Mouse (Mus musculus) layer of hippocampus, adult 18-20 months (tissue): ENCODE measurements at regions not wholly inside any gene's neighbourhood (a gene's known extent, or its start where the extent isn't known, plus 50 kb on each side); places are given as distances from the start of the nearest gene placed in this dataset.

Experiments
- DNase-seq, 2 experiments: peaks; one replicate each; pipeline ENCODE4 v3.0.0; 2022; ENCODE audit warnings: low spot score in 2 of 2

DNA sequence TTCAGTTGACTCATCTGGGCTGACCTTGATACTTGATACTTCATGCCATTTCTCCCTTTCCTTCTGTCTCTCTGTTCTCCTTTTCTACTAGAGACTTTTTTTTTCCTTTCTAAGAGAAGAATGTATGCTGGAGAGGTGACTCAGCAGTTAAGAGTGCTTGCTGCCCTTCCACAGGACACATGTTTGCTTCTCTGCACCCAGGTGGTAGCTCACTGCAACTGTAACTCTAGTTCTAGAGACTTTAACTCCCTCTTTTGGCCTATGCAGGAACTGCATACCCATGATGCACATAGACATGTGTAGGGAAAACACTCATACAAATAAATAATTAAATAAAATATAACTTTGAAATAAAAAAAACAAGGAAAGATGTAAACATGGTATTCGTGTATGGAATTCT lies 221.5 kb upstream of the Nr2f2 start:
- no peak for DNase-seq

DNA sequence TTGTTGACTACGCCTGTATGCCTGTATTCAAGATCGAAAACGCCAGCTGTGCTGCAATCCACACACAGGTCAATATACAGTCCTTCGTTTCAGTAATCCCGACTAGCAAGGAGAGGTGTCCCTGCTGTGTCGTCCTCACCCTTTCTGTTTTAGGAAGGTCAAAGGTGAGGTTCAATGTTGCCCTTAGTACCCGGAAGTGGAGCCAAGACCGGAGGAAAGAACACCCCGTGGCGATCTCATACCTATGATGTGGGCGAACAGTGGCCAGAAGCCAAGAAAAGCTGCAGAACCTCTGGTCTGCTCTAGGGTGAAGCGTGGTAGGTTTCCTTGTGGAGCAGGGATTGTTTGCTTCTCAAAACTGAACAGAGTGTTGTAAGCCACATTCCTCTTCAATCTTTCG lies 217.9 kb upstream of the Nr2f2 start:
- no peak for DNase-seq

DNA sequence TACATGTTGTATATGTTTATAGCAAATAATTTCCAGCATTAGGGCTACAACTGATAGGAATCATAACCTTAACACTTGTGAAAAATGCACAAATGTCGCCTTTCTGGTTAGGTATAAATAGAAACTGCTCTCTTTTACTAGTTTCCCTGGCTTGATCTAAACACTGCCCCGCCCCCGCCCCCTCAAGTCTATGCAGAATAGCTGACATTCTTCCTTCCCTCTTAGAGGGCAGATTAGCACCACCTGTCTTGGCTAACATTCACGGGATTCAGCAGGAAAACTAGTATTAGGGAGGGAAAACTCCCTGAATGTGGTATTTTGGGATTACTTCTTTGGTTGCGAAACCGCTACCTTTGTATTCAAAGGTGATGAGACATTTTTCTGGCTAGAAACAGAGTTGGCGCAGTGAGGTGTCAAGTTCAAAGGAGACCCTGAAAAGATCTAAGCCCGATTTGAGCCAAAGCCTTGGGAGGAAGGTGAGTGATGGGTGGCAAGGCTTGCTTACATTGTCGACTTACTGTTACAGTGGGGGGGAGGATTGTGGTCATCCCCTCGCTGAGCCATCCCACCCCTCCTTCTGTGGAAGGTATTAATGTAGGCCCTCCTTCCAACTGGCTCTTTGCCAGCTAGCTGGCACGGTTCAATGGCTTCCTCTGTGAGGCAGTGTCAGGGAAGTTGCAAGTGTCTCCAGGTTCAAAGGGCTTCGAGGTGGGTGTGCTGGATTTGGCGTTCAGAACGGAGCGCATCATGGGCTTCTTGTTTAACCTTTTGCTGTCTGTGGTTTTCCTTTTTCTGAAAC lies 209.8 kb upstream of the Nr2f2 start:
- no peak for DNase-seq

DNA sequence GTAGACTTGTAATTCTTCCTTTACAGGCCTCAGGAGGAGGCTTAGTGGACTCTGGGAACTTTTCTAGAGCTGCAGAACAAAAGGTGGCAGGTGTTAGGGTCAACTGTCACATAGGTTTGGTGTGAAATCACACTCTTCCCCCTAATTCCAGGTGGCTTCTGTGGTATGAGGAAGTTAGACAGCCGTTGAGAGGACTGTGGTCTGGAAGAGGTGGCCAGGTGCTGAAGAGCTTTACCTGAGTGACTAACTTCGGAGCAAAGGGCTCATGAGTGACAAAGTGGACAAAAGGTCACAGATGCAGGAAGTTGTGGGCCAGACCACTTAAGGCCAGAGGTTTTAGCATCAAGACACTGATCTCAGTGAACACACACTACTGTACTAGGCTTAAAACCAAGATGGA lies 209.1 kb upstream of the Nr2f2 start:
- DNase-seq: no peak

DNA sequence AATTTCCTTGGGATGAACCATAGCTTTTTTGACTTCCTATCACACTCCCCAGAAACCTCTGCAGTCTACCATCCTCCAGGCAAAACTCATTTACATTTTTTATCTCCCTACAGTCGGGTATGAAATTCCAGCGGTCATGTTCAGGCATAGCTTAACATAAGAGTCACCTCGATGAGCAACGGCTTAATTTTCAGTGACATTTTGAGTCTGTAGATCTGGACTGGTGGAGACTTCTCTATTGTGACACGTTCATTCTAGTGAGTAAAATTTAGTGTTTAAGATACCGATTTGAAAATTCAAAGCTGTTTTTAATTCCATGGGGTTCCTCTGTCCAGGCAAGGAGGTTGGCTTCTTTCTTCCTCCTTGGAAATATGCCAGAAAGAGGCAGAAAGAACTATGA lies 207.7 kb upstream of the Nr2f2 start:
- DNase-seq: no peak

DNA sequence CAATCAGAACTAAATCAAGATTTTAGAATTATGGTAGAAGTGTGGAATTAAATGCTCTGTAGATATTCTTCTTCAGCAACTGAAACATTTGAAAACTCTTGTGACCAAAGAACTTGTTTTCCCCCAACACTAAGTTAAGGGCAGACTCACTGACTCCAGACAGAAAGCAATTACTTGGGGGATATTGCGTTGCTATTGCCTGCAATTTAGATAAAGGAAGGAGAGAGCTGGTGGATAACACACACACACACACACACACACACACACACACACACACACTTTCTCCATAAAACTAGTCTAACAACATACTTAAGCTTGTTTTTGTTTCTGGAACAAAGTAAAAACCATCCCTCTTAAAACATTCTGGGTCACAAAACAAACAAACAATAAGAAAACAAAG lies 198.5 kb upstream of the Nr2f2 start:
- DNase-seq: no peak

DNA sequence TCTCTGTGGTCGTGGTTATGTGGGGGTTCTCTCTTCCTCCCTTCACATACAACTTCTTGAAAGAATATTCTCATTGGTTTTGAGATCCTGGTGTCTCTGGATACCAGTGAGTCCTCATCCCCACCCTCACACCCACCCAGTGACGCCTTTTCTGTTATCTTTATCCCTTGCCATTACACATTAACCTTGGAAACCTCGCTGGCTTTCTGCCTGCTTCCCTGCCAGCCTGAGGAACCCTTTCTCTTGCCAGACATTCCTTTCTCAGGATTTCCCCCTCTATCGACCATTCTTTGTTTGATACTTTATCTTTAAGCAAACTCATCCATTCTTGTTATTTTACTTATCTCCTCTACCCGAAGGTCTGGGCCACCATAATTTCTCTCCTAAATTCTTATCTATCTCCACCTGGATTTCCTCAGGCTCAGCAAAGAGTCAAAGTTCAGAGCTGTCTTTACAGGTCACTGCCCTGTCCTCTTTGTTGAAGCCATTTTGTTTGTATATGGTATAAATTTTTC lies 182.5 kb upstream of the Nr2f2 start:
- no peak for DNase-seq

DNA sequence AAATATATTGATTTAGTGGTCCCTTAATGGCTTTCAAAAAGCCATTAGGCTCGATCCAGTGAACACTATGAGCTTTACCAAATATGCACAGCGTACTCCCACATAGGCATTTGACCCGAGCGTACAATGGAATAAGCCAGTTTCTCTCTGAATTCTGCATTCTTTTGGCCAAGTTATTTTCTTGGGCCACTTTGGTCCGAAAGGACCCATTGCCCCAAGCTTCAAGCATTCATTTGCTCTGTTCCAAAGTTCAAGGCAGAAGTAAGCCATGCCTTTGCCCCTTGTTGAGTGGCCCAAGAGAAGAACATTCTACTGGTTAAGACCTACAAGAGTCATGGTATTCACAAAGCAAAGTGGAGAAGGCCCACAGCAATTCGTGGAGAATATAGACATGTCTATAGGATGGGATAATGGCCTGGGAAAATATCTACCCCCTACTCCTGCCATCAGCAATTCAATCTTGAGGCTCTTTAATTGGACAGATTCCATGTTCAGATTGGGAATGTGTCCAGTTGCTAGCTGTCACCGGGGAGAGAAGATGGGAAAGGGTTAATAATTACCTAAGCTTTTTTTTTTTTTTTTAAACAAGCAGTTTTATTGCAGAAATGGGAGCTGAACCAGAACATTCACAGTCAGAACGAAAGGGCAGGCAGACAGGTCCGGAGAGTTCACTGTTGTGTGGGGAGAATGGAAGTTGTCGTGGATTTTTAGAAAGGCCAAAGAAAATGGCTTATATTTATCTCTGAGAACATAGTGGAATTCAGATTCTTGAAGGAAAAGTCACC lies 175.5 kb upstream of the Nr2f2 start:
- no peak for DNase-seq

DNA sequence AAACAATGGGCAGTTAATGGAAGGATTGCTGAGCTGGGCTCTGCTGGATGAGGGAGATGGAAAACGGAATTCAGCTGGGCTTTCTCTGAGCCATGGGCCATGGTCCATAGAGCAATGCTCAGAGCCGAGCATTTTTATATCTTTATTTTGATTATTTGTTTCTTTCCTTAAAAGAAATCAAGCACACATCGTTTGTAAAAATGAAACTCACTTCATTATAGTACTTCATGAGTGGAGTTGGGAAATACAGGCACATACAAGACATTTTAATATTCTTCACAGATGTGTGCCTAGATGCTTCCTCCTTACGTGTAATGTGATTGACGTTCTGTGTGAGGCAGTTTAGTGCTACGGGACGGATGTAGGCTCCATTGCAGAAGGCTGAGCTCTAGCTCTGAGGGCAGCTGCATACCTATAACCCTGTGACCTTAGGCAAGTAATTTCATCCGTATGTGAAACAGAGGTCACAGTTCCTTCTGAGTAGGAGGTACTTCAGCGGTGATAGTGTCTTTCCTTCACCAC lies 172.6 kb upstream of the Nr2f2 start:
- no peak for DNase-seq

DNA sequence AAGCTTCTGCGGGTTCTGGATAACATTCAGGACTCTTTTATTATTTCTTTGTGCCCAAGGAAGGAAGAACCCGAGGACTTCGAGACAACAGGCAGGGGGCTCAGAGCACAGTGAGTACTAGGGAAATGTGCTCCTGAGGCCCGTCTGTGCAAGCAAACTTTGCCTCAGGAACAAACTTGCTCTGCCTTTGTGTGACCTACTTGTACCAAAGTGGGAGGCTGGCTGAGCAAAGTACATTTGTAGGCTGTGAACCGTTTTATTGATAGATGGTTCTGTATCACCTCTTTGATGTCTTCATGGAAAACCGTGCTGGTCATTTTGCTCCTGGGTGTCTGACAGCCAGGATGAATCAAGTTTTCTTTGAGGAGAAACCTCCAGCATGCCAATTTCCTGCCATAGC lies 169.5 kb upstream of the Nr2f2 start:
- DNase-seq: no peak

DNA sequence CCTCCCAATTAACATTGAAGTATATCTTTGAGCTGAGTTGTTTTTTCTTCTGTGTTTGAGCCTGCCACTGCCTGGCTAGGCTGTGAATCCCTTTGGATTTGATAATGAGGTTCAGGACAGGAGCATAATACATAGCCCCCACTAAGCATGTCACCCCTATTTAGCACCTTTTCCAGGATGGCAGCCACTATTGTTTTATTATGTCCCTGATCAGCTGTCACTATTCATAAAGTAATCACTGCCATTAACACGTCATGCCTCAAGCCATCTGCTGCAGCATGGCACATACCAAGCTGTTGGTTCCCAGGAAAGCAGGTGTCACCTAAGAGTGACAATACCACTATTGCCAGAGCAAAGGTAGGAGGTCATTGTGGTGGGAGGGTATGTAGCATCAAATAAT lies 167.0 kb upstream of the Nr2f2 start:
- no peak for DNase-seq

DNA sequence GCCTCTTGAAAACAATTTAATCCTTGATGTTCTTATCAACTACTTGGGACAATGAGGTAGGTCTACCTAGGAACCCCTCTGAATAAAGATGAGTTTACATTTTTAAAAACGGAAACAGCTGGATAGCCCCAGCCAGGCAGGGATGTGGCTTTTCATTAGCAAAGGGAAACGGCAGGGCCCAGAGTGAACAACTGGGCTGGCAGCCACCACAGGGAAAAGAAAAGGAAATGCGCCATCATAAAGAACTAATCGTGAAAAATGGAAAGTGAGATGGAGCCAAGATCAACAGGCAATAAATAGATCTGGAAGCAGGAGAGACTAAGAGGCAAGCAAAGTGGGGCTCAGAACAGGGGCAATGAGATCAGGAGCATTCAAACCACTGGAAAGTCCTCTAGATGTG lies 161.4 kb upstream of the Nr2f2 start:
- DNase-seq: no peak

DNA sequence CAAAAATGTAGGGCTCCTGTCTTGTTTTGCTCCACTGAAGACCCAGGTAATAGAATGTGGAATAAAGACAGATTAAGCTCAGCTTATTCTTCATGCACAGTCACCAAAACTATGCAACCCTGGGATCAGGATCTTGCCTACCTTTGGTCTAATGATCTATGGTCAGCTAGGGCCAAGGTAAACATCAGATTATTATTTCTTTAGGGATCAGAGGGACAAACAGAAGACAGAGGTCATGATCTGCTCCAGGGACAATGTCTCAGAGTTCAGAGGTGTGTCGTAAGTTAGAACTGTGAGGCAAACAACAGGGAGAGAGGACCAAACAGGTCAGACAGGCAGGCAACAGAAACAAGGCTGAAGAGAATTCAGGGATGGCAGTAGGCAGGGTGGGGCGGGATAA lies 158.8 kb upstream of the Nr2f2 start:
- DNase-seq: no peak

DNA sequence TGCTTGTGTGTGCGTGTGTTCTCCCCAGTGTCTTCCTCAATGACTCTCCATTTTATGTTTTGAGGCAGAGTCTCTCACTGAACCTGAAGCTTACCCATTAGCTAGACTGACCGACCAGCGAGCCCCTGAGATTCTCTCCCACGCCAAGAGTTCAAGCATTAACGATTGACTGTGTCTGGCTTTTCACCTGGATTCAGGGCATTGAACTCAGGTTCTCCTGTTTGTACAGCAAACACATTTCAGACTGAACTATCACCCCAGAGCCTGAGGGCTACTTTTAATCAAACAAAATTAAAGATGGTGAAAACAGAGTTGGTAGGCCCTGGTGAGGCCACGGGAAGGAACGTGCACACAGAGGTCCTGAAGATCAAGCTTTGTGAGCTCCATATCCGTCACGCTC lies 158.2 kb upstream of the Nr2f2 start:
- no peak for DNase-seq

DNA sequence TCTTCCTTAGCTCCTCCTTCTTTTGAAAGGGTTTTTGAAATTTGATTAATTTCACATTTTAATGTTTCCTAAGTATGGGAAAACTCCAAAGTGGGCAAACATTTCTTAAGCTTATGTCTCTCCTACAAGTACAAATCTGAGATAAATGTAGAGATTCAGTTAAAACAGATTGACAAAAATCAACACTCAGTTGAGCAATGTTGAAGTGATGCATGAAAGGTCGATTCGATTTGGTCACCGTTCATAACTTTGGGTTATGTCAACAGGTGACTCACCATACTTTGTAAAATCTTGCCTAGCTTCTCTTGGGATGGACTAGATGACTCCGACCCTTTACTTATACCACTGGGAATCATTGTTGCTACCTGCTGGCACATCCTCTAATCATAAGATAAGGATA lies 157.7 kb upstream of the Nr2f2 start:
- DNase-seq: no peak

DNA sequence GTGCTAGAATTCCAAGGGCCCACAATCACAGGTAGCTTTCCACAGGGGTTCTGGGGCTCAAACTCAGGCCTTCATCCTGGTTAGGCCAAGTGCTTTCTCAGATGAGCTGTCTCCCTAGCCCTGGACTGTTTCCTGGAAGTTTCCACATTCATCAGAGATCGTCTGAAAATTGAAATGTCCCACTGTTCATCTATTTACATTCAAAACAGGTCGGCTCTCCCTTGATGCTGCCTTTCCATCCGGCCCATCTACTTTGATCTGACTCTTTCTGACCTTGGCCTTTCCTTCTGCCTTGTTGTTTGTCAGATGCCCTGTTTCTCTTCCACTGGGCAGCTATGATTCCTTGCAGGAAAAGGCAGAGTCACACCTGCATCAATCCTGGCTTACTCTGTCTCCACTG lies 150.2 kb upstream of the Nr2f2 start:
- no peak for DNase-seq

DNA sequence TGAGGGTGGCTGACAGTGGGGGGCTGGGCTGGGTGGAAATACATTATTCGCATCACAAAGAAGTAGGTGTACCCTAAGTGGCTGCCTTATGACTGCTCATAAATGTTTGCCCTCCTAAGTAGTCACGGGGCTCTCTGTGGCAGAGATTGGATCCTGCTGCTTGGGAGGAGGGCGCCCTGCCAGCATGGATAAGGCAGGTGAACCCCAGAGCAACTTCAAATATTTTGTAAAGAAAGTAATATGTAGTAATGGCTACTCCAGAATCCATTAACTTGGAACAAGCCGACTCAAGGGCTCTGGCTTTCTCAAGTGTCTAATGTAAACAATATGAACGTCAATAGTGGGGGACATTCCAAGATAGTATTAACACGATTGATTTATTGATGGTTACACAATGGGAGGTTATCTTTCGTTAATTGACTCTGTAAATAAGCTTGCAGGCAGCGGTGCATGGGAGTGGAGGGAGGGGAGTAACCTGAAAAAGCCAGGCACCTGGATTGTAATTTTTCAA lies 148.9 kb upstream of the Nr2f2 start:
- no peak for DNase-seq

DNA sequence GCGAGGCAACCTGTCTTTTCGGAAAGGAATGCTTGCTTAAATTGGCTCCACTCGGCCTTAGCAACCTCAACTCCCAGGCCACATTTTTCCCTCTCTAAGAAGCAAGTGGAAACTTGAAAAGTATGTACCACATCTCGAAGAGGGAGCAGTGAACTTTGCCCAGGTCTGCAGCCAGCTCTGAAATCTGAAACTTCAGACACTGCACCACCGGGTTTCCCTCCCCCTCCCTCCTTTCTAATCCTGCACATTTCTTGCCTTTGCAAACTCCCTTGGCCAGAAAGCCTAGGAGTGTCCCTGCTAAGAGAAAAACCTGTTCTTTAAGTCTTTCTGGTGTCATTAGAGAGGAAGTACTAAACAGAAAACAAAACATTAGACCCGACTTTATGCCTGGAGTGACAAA lies 148.1 kb upstream of the Nr2f2 start:
- no peak for DNase-seq

DNA sequence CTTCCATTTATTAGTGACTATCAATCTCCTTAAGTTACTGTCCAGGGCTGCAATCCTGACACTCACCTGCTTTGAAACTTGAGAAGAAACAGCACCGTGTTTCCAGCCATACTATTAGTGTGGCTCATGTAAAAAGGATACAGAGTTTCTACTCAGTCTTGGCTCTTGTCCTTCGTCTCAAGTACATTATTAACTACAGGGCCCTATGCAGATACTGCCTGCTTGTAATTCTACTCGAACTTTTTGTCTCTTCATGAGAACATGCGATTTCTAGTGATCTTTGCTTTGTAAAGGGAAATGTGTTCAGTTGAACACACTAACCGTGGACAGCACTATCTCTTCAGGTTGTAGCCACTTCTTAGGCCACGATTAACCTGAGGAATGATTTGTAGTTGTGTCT lies 145.8 kb upstream of the Nr2f2 start:
- DNase-seq: no peak

DNA sequence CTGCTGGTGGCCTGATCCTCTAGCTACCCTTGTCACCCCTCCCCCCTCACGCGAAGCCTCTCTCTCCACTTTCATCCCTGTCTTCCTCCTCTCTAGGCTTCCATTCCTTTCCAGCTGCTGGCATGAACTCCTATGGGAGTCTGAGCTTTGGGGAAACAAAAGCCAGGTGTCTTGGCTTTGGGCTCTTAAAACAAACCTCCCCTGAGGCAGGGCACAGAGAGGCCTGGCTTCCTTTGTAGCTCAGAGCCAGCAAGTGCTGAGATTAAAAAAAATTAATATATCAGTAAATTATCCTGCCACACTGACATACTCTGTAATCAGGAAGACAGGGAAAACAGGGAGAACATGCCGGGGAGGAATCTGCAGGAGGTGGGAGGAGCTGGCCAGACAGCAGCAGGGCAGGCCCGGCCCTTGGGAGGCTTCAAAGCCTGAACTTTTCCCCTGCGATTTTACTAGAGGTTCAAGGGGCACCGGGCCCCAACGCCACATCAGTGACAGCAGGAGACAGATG lies 139.2 kb upstream of the Nr2f2 start:
- DNase-seq: no peak

DNA sequence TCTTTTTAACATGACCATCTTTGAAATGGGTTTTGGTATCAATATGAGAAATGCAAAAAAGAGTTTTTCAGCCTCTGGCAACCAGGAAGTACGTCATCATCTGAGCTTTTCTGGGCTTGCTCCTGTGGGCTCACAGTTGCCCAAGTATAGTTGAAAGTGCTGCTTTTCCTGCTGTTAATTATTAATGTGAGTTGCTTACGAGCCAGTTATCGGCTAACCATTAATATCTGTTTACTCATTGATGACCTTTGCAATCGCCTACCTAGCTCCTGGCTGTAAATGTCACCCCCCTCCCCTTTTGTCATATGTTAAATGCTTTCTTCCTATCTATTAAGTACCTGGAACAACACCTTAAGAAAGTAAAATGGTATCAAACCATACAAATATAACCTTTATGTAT lies 135.3 kb upstream of the Nr2f2 start:
- DNase-seq: no peak

DNA sequence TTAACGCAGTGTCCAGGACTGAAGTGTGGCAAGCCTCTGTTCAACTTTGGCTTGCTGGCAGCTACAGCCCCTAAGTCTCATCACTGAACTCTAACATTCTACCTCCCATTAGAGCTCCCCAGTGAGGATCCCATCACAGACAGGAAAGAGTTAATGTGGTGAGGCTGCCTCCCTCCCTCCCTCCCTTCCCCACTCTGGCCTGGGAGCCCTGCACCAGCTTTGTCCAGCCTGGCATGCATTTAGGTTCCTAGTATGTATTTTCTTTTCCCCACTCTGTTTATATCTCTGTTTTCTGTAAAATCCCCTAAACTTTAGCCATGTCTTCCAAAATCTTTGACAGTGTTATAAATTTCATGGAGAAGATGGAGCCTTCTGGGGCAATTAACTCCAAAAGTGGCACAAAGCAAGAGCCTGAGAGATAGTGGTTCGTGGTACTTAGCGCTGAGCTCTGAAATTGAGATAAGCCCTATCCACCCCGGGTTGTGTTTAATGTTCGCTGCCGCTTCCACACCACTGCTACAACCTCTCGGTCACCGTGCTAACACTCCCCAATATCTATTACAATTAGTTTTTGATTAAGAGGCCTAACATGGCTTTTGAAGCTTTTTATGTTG lies 130.1 kb upstream of the Nr2f2 start:
- DNase-seq: no peak
